ENCODE assay signal across 25 mouse cellular contexts in the genomic region with DNA sequence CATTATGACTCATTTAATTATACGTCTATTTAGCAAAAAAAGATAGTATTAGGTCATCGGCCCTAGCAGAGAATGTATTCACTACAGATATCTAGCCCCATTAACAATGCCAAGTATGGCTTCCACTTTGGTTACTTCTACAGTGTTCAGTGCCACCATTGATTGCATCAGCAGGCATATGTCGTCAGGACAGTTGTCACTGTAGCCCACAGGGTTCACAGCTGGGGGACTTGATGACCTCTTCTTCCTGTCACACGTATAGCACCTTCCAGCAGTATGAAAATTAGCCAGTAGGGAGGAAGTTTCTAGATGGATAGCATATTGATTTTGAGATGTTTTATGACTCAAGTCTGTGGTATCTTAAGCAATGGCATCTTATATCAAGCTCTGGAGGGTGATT.
DNase-seq lines count a peak whose midpoint lies in the region; ATAC-seq and TF ChIP-seq lines count a peak whose summit lies in the region.
"Had no signal": no experiment of that assay in that cellular context is flagged by ENCODE, and none has a peak within 500 bp of the region (broad histone marks: within the 10 kb centered on the region; RNA-seq: fewer than 3 reads in every experiment).

No protein-coding gene starts in this region.

- peak; percentile 74 for ATAC-seq in granulocyte monocyte progenitor cell, adult 5-6 weeks (replicated peaks; ENCODE audit: poor library complexity, severe bottlenecking)
- ATAC-seq: activated CD4-positive, CD25-positive, alpha-beta regulatory T cell, adult 4 months; forebrain, embryonic 13.5 days; forebrain, embryonic 16.5 days; hindbrain, postnatal 0 days; inflammation-experienced regulatory T-cells, adult 6 months had no signal

- H3K79me3 ChIP-seq in C2C12 (ENCODE audit: low read depth), result no peaks in the 10 kb centered on the region

- no peaks in the 10 kb centered on the region for H3K27me3 ChIP-seq in C2C12 (ENCODE audit: control insufficient read depth, insufficient read depth, insufficient read length)
- H3K27me3 ChIP-seq: forebrain, embryonic 13.5 days; heart, embryonic 12.5 days; heart, embryonic 15.5 days had no signal

- no peak overlapping the region for H3K4me3 ChIP-seq in C2C12 (ENCODE audit: insufficient read depth, poor library complexity, severe bottlenecking)
- H3K4me3 ChIP-seq: forebrain, embryonic 10.5 days; forebrain, embryonic 13.5 days; heart, embryonic 12.5 days; heart, embryonic 15.5 days; hindbrain, embryonic 10.5 days had no signal

- H3K36me3 ChIP-seq in C2C12 (ENCODE audit: control insufficient read depth, insufficient read depth), result no peaks in the 10 kb centered on the region
- H3K36me3 ChIP-seq: forebrain, embryonic 10.5 days; heart, embryonic 12.5 days; heart, embryonic 15.5 days; hindbrain, embryonic 10.5 days had no signal

- TF ChIP-seq CTCF in C2C12 (IDR thresholded peaks at IDR 0.05; ENCODE audit: control insufficient read depth, insufficient read depth, insufficient read length), result no peak

- DNase-seq in 3T3-L1 (ENCODE audit: low read depth, low spot score), result peak; percentile 44
- no peak for DNase-seq in adipocyte (ENCODE audit: low spot score)
- no peak for DNase-seq in kidney, adult 9 months
- no peak for DNase-seq in urinary bladder, postnatal 4 days (ENCODE audit: low spot score in 2 of 2)
- DNase-seq: adrenal gland, postnatal 10 days; adrenal gland, postnatal 36 days; cerebellum, adult 18-20 months; cerebellum, adult 9-10 months; cerebellum, postnatal 14 days; gastrocnemius, postnatal 14 days; heart, adult 18-20 months; heart, postnatal 10 days; heart, postnatal 36 days; kidney, adult 11 months had no signal

- no peak overlapping the region for H3ac ChIP-seq in C2C12 (ENCODE audit: control insufficient read depth, insufficient read length, low read depth)

- no peaks in the 10 kb centered on the region for H3K79me2 ChIP-seq in C2C12 (ENCODE audit: control insufficient read depth, insufficient read depth)

TF ChIP-seq in C2C12, 6 proteins besides CTCF, POLR2A, EP300 and RAD21:
- TF ChIP-seq FOSL1 (IDR thresholded peaks at IDR 0.05; ENCODE audit: insufficient read depth, low read length, poor library complexity, severe bottlenecking), result peak; percentile 27
- peak; percentile 69 for TF ChIP-seq CEBPB (IDR thresholded peaks at IDR 0.05; ENCODE audit: low read depth)
- no peak for TF ChIP-seq USF1 (IDR thresholded peaks at IDR 0.05; ENCODE audit: low read depth)
- peak; percentile 39 for TF ChIP-seq MYOD1 (IDR thresholded peaks at IDR 0.05; ENCODE audit: control insufficient read depth, insufficient read length, low read depth)
- no peak for TF ChIP-seq MYOG (IDR thresholded peaks at IDR 0.05; ENCODE audit: control insufficient read depth, extremely low read depth, insufficient read length)
- TF ChIP-seq MAX (IDR thresholded peaks at IDR 0.05), result no peak
